Mouse (Mus musculus) intestine, postnatal 0 days (tissue): Measurements from ENCODE around the gene AC134908.4. TPM values are rescaled to one million over a fixed set of nuclear protein-coding genes. Genes with fewer than 3 reads are reported as not detected.

Source experiments
- ATAC-seq: fragments of 200-750 bp; cut with Nextera tagmentation; 2 replicates; pipeline ENCODE4 v1.8.0; 2017; ENCODE audit warnings: mild to moderate bottlenecking, moderate TSS enrichment, moderate library complexity
- H3K27ac ChIP-seq: fragments of 300-500 bp; sonication (generic); 2 replicates; pipeline ENCODE4 v1.5.1; 2014; ENCODE audit warnings: mild to moderate bottlenecking, low read depth, low read length, moderate library complexity
- H3K27me3 ChIP-seq: fragments of 300-500 bp; sonication (generic); replicated peaks from 2 replicates; pipeline ENCODE4 v1.6.1; 2014; ENCODE audit warnings: low read length, mixed read lengths; ENCODE audit not compliant: control insufficient read depth, insufficient read depth
- H3K36me3 ChIP-seq: fragments of 300-500 bp; sonication (generic); 2 replicates; pipeline ENCODE4 v1.6.1; 2014; ENCODE audit warnings: mild to moderate bottlenecking, moderate library complexity; ENCODE audit not compliant: control insufficient read depth, insufficient read depth
- H3K4me1 ChIP-seq: fragments of 300-500 bp; sonication (generic); replicated peaks from 2 replicates; pipeline ENCODE4 v1.6.1; 2014; ENCODE audit warnings: antibody characterized with exemption, low read length, mixed read lengths; ENCODE audit not compliant: control insufficient read depth, insufficient read depth
- H3K4me2 ChIP-seq: fragments of 300-500 bp; sonication (generic); replicated peaks from 2 replicates; pipeline ENCODE4 v1.6.1; 2014; ENCODE audit warnings: low read depth, mild to moderate bottlenecking, moderate library complexity
- H3K4me3 ChIP-seq: fragments of 300-500 bp; sonication (generic); 2 replicates; pipeline ENCODE4 v1.5.1; 2014; ENCODE audit warnings: low read depth, low read length
- H3K9ac ChIP-seq: fragments of 300-500 bp; sonication (generic); 2 replicates; pipeline ENCODE4 v1.6.1; 2014; ENCODE audit warnings: mild to moderate bottlenecking, low read depth, low read length
- H3K9me3 ChIP-seq: fragments of 300-500 bp; sonication (generic); 2 replicates; pipeline ENCODE4 v1.6.1; 2016; ENCODE audit warnings: mixed run types; ENCODE audit not compliant: control insufficient read depth
- CTCF ChIP-seq: sonication (generic); IDR thresholded peaks from 2 replicates; pipeline ENCODE4 v1.5.1; 2016; ENCODE audit warnings: low read depth, mild to moderate bottlenecking, control low read depth, antibody characterized with exemption, moderate library complexity
- WGBS: fragments of 180-500 bp; shearing (Covaris S2); extraction: QIAGEN DNeasy Blood & Tissue Kit; methylation state at CpG from one replicate; pipeline ENCODE4 v1.1.7; 2014; 5-methylcytosine and 5-hydroxymethylcytosine counted together
- polyA plus RNA-seq: library from polyadenylated mRNA; unstranded; fragments of >200 nt; fragmentation: Nextera tagmentation; extraction: Ambion mirVana; gene quantifications from 2 replicates; pipeline ENCODE4 v1.2.1, GENCODE M21; 2015

AC134908.4 gene
- polyA plus RNA-seq, 1 experiment from 2014 or later, result not detected

DNA sequence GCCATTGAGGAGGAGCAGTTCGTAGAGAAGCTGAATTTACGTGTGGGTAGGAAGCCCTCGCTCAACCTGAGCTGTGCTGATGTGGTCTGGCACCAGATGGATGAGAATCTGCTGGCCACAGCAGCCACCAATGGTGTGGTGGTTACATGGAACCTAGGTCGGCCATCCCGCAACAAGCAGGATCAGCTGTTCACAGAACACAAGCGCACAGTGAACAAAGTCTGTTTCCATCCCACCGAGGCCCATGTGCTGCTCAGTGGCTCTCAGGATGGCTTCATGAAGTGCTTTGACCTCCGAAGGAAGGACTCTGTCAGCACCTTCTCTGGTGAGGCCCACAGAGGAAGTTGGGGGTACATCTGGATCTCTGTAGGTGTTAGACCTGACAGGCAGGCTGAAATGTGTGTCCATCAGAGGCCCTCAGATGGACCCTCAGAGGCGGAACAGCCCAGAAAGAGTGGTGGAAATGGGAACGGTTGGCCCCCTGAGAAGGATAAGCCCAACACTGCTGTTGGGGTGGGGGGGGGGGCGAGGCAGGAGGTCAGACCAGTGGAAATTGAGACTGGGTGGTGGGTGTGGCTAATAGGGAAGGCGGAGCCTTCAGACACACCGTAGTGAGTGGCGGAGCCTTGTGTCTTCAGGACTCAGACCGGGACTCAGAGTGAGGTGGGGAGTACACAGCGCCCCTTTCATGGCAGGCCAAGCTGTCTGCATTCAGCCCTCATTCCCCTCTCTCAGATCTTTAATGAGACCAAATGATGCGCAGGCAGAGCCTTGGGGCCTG is 29.1 kb upstream of the AC134908.4 start:
- Histone ChIP-seq H3K27me3 (peaks cover 9% of the 10 kb centered on the region), H3K4me2 (peak overlapping the region; percentile 94), H3K9ac (peak overlapping the region; percentile 68), H3K4me1 (peaks cover 10% of the 10 kb centered on the region), H3K9me3 (no peaks in the 10 kb centered on the region), H3K4me3 (peak overlapping the region; percentile 62), H3K27ac (no peak overlapping the region), H3K36me3 (peaks cover 15% of the 10 kb centered on the region)
- no peak for ATAC-seq
- no peak for TF ChIP-seq CTCF
- WGBS, result 64% methylated on average over 17 of the region's 17 CpGs

- peak within 1 kb of the TSS; percentile 68 for H3K9ac ChIP-seq
- peaks cover 15% of the 10 kb centered on the region for H3K36me3 ChIP-seq
- peak within 1 kb of the TSS; percentile 62 for H3K4me3 ChIP-seq
- H3K4me1 ChIP-seq, result peaks cover 10% of the 10 kb centered on the region
- under 1% methylated on average over 18 of the region's 18 CpGs for WGBS
- peak within 1 kb of the TSS; percentile 94 for H3K4me2 ChIP-seq
- no peak for TF ChIP-seq CTCF
- H3K9me3 ChIP-seq, result no peaks in the 10 kb centered on the region
- 0 out of 2 replicates have a peak within 1 kb of the TSS, but pooled peaks have one; percentile 30 for H3K27ac ChIP-seq
- ATAC-seq, result 0 out of 2 replicates have a peak, but pooled peaks have one; percentile 28
- H3K27me3 ChIP-seq, result peaks cover 20% of the 10 kb centered on the region
Measured at GRCm38 (mm10) chr17:25823452-25823851, 28.0 kb upstream of the AC134908.4 start, which contains the start of gene Wdr24. Gene Wdr24, plus strand, starts transcription at chr17:25823627.

GRCm38 (mm10) chr17:25818851-25819780 is 23.7 kb upstream of the AC134908.4 start:
- Histone ChIP-seq H3K9me3 (no peaks in the 10 kb centered on the region), H3K36me3 (no peaks in the 10 kb centered on the region), H3K9ac (no peak overlapping the region), H3K4me3 (0 out of 2 replicates have a peak overlapping the region, but pooled peaks have one; percentile 7), H3K27ac (no peak overlapping the region), H3K27me3 (peaks cover 30% of the 10 kb centered on the region), H3K4me1 (peaks cover 2% of the 10 kb centered on the region), H3K4me2 (peak overlapping the region; percentile 18; the same call in 1 of the 2 replicates)
- no peak for TF ChIP-seq CTCF
- ATAC-seq, result peak; percentile 35; the same call in 1 of the 2 replicates
- 7% methylated on average over 43 of the region's 46 CpGs for WGBS

DNA sequence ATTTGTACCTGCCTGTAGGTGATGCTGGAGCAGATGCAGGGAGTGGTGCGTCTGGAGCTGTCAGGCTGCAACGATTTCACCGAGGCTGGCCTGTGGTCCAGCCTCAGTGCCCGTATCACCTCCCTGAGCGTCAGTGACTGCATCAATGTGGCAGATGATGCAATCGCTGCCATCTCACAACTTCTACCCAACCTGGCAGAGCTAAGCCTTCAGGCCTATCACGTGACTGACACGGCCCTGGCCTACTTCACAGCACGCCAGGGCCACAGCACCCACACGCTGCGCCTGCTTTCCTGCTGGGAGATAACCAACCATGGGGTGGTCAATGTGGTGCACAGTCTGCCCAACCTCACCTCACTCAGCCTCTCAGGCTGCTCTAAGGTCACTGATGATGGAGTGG is 22.2 kb upstream of the AC134908.4 start:
- no peak for ATAC-seq
- H3K9ac ChIP-seq, result no peak overlapping the region
- no peak for TF ChIP-seq CTCF
- no peaks in the 10 kb centered on the region for H3K9me3 ChIP-seq
- H3K4me2 ChIP-seq, result no peak overlapping the region
- H3K27me3 ChIP-seq, result peaks cover 35% of the 10 kb centered on the region
- no peaks in the 10 kb centered on the region; the same call in 1 of the 2 replicates for H3K4me1 ChIP-seq
- H3K27ac ChIP-seq, result no peak overlapping the region
- H3K4me3 ChIP-seq, result no peak overlapping the region
- 82% methylated on average over 11 of the region's 11 CpGs for WGBS
- no peaks in the 10 kb centered on the region for H3K36me3 ChIP-seq

DNA sequence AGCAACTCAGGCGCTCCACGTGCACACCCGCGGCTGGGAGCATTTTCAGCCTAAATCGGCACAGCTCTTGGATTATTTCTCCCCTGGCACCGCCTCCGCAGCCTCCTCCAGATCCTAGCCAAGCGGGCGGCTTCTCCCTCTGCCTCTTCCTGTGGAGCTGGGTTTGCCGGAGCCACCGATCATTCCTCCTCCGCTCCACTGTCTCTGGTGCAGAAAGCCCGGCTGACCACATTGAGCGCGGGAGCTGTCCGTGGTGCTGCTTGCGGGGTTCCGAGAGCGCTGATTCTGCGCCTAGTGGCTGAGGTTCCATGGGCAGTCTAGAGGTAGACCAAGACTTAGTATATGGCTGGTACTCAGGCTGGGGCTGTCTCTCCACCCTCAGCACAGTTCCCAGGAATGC is 18.0 kb upstream of the AC134908.4 start:
- TF ChIP-seq CTCF, result peak; percentile 81
- H3K27ac ChIP-seq, result no peak overlapping the region
- H3K36me3 ChIP-seq, result no peaks in the 10 kb centered on the region
- no peak overlapping the region for H3K9ac ChIP-seq
- no peak overlapping the region for H3K4me3 ChIP-seq
- H3K9me3 ChIP-seq, result no peaks in the 10 kb centered on the region
- H3K4me2 ChIP-seq, result 0 out of 2 replicates have a peak overlapping the region, but pooled peaks have one; percentile 13
- ATAC-seq, result 0 out of 2 replicates have a peak, but pooled peaks have one; percentile 29
- H3K4me1 ChIP-seq, result no peaks in the 10 kb centered on the region; the same call in 1 of the 2 replicates
- H3K27me3 ChIP-seq, result peaks cover 39% of the 10 kb centered on the region
- 1% methylated on average over 20 of the region's 20 CpGs for WGBS

- H3K27ac ChIP-seq, result no peak overlapping the region
- H3K4me1 ChIP-seq, result no peaks in the 10 kb centered on the region; the same call in 1 of the 2 replicates
- no peak overlapping the region for H3K4me2 ChIP-seq
- H3K27me3 ChIP-seq, result peaks cover 32% of the 10 kb centered on the region
- WGBS, result 67% methylated on average over 4 of the region's 4 CpGs
- H3K9me3 ChIP-seq, result no peaks in the 10 kb centered on the region
- no peak for ATAC-seq
- TF ChIP-seq CTCF, result no peak
- no peaks in the 10 kb centered on the region for H3K36me3 ChIP-seq
- no peak overlapping the region for H3K4me3 ChIP-seq
- no peak overlapping the region for H3K9ac ChIP-seq
Measured at GRCm38 (mm10) chr17:25810890-25811289, 15.4 kb upstream of the AC134908.4 start.
